Mouse (Mus musculus) testis, postnatal 10 days (tissue): ENCODE measurements at regions not wholly inside any gene's neighbourhood (a gene's known extent, or its start where the extent isn't known, plus 50 kb on each side); places are given as distances from the start of the nearest gene placed in this dataset.

Source experiments
- DNase-seq: peaks from one replicate; pipeline ENCODE4 v3.0.0; 2021; ENCODE audit warnings: low spot score

GRCm38 (mm10) chr14:100792094-100792493 lies 408.0 kb downstream of the Prr30 start:
- no peak for DNase-seq

GRCm38 (mm10) chr14:100781882-100782281 lies 418.2 kb downstream of the Prr30 start:
- no peak for DNase-seq

- DNase-seq = peak; percentile 60
These were observed 446.2 kb downstream of the Prr30 start for GRCm38 (mm10) chr14:100753951-100754350.

GRCm38 (mm10) chr14:100752746-100753145 lies 447.4 kb downstream of the Prr30 start:
- DNase-seq = no peak

GRCm38 (mm10) chr14:100749737-100750541 lies 450.2 kb downstream of the Prr30 start:
- DNase-seq = peak; percentile 64

- no peak for DNase-seq
These were observed 450.8 kb upstream of the Klf12 start for GRCm38 (mm10) chr14:100735276-100735675.

GRCm38 (mm10) chr14:100728433-100728832 lies 444.0 kb upstream of the Klf12 start:
- DNase-seq = no peak

GRCm38 (mm10) chr14:100727701-100728100 lies 443.2 kb upstream of the Klf12 start:
- no peak for DNase-seq

- no peak for DNase-seq
These were observed 440.5 kb upstream of the Klf12 start for GRCm38 (mm10) chr14:100724962-100725361.

GRCm38 (mm10) chr14:100720667-100721066 lies 436.2 kb upstream of the Klf12 start:
- no peak for DNase-seq

GRCm38 (mm10) chr14:100714952-100715351 lies 430.5 kb upstream of the Klf12 start:
- DNase-seq = no peak

GRCm38 (mm10) chr14:100713999-100714471 lies 429.6 kb upstream of the Klf12 start:
- DNase-seq = no peak

GRCm38 (mm10) chr14:100713592-100713991 lies 429.1 kb upstream of the Klf12 start:
- DNase-seq = no peak

- DNase-seq = no peak
These were observed 381.0 kb upstream of the Klf12 start for GRCm38 (mm10) chr14:100665361-100665955.

GRCm38 (mm10) chr14:100664180-100664579 lies 379.7 kb upstream of the Klf12 start:
- DNase-seq = no peak

- no peak for DNase-seq
These were observed 357.6 kb upstream of the Klf12 start for GRCm38 (mm10) chr14:100642076-100642475.

- DNase-seq = no peak
These were observed 350.0 kb upstream of the Klf12 start for GRCm38 (mm10) chr14:100634521-100634920.

GRCm38 (mm10) chr14:100631676-100632075 lies 347.2 kb upstream of the Klf12 start:
- DNase-seq = no peak

- DNase-seq = no peak
These were observed 345.7 kb upstream of the Klf12 start for GRCm38 (mm10) chr14:100630197-100630596.

GRCm38 (mm10) chr14:100627523-100627922 lies 343.0 kb upstream of the Klf12 start:
- no peak for DNase-seq

- DNase-seq = no peak
These were observed 335.2 kb upstream of the Klf12 start for GRCm38 (mm10) chr14:100619656-100620030.

GRCm38 (mm10) chr14:100618793-100619655 lies 334.5 kb upstream of the Klf12 start:
- DNase-seq = peak; percentile 40
